Mouse (Mus musculus) c-Kit-positive CD71-positive TER-119-negative erythroid progenitor cells, embryonic 14.5 days (primary cell): ENCODE data around the gene Odf3b.

Source experiments
- DNase-seq: peaks from one replicate; pipeline ENCODE4 v3.0.0-alpha.2; 2013; ENCODE audit warnings: low read depth

The Odf3b gene

DNA sequence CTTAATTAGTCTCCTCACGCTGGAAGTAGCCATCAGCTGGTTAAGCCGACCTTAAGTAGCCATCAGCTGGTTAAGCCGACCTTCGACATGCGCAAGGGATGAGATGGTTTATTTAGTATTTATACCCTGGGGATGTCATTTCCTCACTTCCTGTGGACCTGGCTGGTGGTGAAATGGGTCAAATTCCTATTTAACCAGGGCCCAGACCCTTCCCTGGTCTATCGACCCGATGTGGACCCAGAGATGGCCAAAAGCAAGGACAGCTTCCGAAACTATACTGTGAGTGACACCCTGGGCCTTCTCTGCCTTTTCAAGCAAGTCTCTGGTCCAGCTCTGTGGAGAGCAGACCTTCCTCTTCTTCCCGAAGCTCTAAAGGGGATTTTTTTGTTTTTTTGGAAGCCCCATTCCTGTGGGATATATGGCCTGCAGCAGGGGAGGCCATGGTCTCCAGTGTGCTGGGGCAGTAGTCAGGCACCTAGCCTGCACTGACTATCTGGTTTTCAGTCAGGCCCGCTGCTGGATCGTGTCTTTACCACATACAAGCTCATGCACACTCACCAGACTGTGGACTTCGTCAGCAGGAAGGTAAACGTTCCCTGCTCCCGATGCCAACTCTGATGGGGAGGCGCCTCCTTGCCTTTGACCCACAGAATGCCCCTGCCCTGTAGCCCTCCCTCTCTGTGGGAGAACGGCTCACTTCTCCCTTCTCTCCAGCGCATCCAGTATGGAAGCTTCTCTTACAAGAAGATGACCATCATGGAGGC lies 44.1 kb downstream of the Odf3b start:
- DNase-seq, result no peak

DNA sequence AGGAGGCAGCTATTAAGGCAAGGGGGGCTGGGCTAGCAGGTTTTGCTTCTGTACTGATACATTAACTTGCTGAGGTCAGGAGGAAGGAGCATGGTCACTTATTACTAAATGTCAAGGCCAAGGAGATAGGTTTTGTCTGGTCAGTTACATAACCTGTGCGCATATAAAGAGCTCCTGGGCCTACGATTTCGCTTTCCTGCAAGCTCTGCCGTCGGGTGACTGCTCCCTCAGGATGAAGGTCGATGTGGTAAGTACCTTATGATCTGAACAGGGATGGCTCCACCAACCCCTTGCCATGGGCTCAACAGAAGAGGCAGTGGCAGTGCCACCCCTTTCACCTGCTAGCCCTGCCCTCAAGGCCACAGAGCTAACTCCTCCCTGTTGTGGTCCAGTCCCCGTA lies 44.8 kb downstream of the Odf3b start, which contains the start of gene Miox:
TSS of gene Miox (plus strand) at position 128 of the 400 bp plus-strand sequence.
- no peak for DNase-seq
